In the genomic region with DNA sequence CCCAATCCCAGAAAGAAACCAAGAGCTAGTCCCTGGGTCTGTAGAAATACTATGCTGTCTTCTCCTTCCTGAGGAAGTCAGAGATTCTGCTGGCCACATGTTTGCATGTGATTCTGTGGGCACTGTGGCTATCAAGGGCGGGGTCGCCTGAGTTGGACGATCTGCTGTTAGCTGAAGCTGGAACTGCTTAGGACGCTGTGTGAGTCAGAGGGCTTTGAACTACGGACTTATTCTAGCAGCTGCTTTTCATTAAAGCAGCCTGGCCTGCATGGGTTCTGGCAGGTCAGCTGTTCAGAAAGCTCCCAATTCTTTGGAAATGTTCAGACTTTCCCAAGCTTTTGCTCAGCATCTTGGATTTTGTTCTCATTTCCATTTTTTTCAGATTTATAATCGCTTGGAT, we compare ENCODE assay signal across 9 mouse cellular contexts. TPM values are rescaled to one million over a fixed set of nuclear protein-coding genes. Genes with fewer than 3 reads are reported as not detected.
A peak's percentile ranks its signal among the peaks of the same experiment; 100 is the strongest.
DNase-seq lines count a peak whose midpoint lies in the region; ATAC-seq and TF ChIP-seq lines count a peak whose summit lies in the region.
"Had no signal": no experiment of that assay in that cellular context is flagged by ENCODE, and none has a peak within 500 bp of the region (broad histone marks: within the 10 kb centered on the region; RNA-seq: fewer than 3 reads in every experiment).

No protein-coding gene starts in this region.

- no peak overlapping the region for H3K4me3 ChIP-seq in neural tube, embryonic 15.5 days (replicated peaks)
- H3K4me3 ChIP-seq in hindbrain, postnatal 0 days (ENCODE audit: low read length) = no peak overlapping the region
- H3K4me3 ChIP-seq: lung, embryonic 15.5 days had no signal

- no peaks in the 10 kb centered on the region for H3K27me3 ChIP-seq in neural tube, embryonic 15.5 days (replicated peaks)
- H3K27me3 ChIP-seq in hindbrain, postnatal 0 days (ENCODE audit: insufficient read depth, low read length) = no peaks in the 10 kb centered on the region
- H3K27me3 ChIP-seq: lung, embryonic 15.5 days had no signal

- no peak overlapping the region for H3K4me2 ChIP-seq in neural tube, embryonic 15.5 days
- H3K4me2 ChIP-seq in hindbrain, postnatal 0 days (ENCODE audit: low read depth, low read length) = no peak overlapping the region
- H3K4me2 ChIP-seq: lung, embryonic 15.5 days had no signal

- TF ChIP-seq CTCF in hindbrain, postnatal 0 days (IDR thresholded peaks at IDR 0.05; ENCODE audit: low read depth) = no peak

- no peaks in the 10 kb centered on the region for H3K4me1 ChIP-seq in neural tube, embryonic 15.5 days
- no peaks in the 10 kb centered on the region for H3K4me1 ChIP-seq in hindbrain, postnatal 0 days (ENCODE audit: insufficient read depth, low read length)
- H3K4me1 ChIP-seq: lung, embryonic 15.5 days had no signal

- H3K9me3 ChIP-seq in neural tube, embryonic 15.5 days (replicated peaks) = no peaks in the 10 kb centered on the region
- H3K9me3 ChIP-seq in hindbrain, postnatal 0 days (ENCODE audit: low read length) = no peaks in the 10 kb centered on the region
- H3K9me3 ChIP-seq: lung, embryonic 15.5 days had no signal

- no peak overlapping the region for H3K27ac ChIP-seq in neural tube, embryonic 15.5 days (replicated peaks)
- no peak overlapping the region for H3K27ac ChIP-seq in hindbrain, postnatal 0 days
- H3K27ac ChIP-seq: lung, embryonic 15.5 days had no signal

- intact Hi-C loops in gastrocnemius, postnatal 14 days (cut with DNase I; ENCODE audit: low total_unique reads) = no loop called here
- intact Hi-C loops in left cerebral cortex, postnatal 25 days (cut with DNase I) = no loop called here

- 81% methylated on average over 6 of the region's 6 CpGs for WGBS in neural tube, embryonic 15.5 days
- WGBS in hindbrain, postnatal 0 days = 76% methylated on average over 6 of the region's 6 CpGs

- ATAC-seq in neural tube, embryonic 15.5 days (ENCODE audit: low FRiP score) = no peak
- no peak for ATAC-seq in hindbrain, postnatal 0 days

- DNase-seq in neural tube, embryonic 10.5 days (ENCODE audit: extremely low spot score, low spot score) = peak; percentile 32
- peak; percentile 70 for DNase-seq in gastrocnemius, postnatal 14 days
- DNase-seq in kidney, postnatal 14 days = peak; percentile 18
- DNase-seq in skeletal muscle tissue, adult 2 months (ENCODE audit: low read depth, low spot score) = peak; percentile 87
- no peak for DNase-seq in left cerebral cortex, postnatal 25 days (ENCODE audit: low spot score in 2 of 2)
- no peak for DNase-seq in cerebellum, adult 11 months
- DNase-seq in hindbrain, postnatal 0 days (ENCODE audit: low spot score) = no peak

- H3K9ac ChIP-seq in neural tube, embryonic 15.5 days (replicated peaks) = no peak overlapping the region
- no peak overlapping the region for H3K9ac ChIP-seq in hindbrain, postnatal 0 days (replicated peaks; ENCODE audit: low read length)
- H3K9ac ChIP-seq: lung, embryonic 15.5 days had no signal

- H3K36me3 ChIP-seq in neural tube, embryonic 15.5 days = no peaks in the 10 kb centered on the region
- H3K36me3 ChIP-seq in hindbrain, postnatal 0 days (ENCODE audit: insufficient read depth, low read length) = no peaks in the 10 kb centered on the region
- H3K36me3 ChIP-seq: lung, embryonic 15.5 days had no signal

RNA-seq across cellular contexts. Expression of gene Fam198b, which starts 51.9 kb away (rescaled TPM):
- polyA plus RNA-seq in neural tube, embryonic 15.5 days (2015; fragmentation: Nextera tagmentation; extraction: Ambion mirVana) = 5.2 and 8.9 TPM in 2 replicates
- total RNA-seq in gastrocnemius, postnatal 14 days (2021) = 10 to 100 TPM; 25.9 to 34.0 TPM
- total RNA-seq in left cerebral cortex, postnatal 25 days (2021) = 10 to 100 TPM in 1 of 2 experiments, 1 to 10 TPM in 1; 8.8 to 10.4 TPM
- 2.3 and 3.1 TPM in 2 replicates for total RNA-seq in hindbrain, postnatal 0 days (2014; rRNA removed)
- polyA plus RNA-seq in hindbrain, postnatal 0 days (2015; fragmentation: Nextera tagmentation; extraction: Ambion mirVana) = 1.8 and 2.0 TPM in 2 replicates

Comparison
In these comparisons a context has a peak if more than half of its experiments do, and no peak if none do; other contexts are left out.
1. DNase-seq: peak in neural tube, embryonic 10.5 days (single experiment), gastrocnemius, postnatal 14 days (single experiment), kidney, postnatal 14 days (single experiment) and skeletal muscle tissue, adult 2 months (single experiment); none in left cerebral cortex, postnatal 25 days (0 of 2), cerebellum, adult 11 months (single experiment) and hindbrain, postnatal 0 days (single experiment).